Mouse (Mus musculus) right cerebral cortex, postnatal 4 days (tissue): ENCODE measurements around the gene Tmem108.
"Not testable (repeated sequence)": the region's sequence is repeated elsewhere in the genome, so short reads cannot be mapped to it uniquely, and the experiment has no call there.

Experiments
- DNase-seq: peaks from one replicate; pipeline ENCODE4 v3.0.0-alpha.2; 2022

Tmem108 gene

GRCm38 (mm10) chr9:103678531-103679060, 83.0 kb downstream of the Tmem108 start:
- no peak for DNase-seq

DNA sequence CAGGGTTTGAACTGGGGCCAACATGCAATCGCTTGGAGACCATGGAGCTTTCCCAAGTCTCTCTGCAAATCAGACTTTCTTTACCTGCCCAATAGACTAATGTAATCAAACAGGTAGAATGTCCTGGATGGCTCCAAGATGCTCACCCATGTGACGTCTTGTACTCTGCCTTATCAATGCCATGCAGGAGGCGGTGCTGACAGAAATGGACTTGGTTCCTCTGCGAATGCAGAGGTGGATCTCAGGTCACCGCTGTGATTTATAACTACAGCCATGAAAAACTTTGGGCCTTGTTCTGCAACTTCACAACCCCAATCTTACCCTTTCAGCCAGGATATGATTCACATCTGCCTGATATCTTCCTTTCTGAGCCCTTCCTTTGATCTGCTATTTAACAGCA, 83.8 kb downstream of the Tmem108 start:
- no peak for DNase-seq

- DNase-seq: no peak
Measured at GRCm38 (mm10) chr9:103675721-103676480, 85.7 kb downstream of the Tmem108 start.

GRCm38 (mm10) chr9:103672881-103673280, 88.8 kb downstream of the Tmem108 start:
- no peak for DNase-seq

DNA sequence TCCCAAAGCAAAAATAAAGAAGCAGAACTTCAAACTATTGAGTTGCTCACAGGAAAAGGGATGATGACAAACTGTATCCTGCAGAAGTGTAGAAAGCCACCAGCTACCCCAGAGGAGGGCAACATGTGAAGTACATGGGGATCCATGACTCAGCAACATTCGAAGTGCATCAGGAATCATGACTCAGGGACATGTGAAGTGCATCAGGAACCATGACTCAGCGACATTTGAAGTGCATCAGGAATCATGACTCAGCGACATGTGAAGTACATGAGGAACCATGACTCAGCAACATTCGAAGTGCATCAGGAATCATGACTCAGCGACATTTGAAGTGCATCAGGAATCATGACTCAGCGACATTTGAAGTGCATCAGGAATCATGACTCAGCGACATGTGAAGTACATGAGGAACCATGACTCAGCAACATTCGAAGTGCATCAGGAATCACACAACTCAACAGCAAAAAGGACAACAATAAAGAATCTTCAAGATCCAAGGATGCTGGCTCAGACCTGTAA, 91.0 kb downstream of the Tmem108 start:
- DNase-seq: not testable (repeated sequence)

DNA sequence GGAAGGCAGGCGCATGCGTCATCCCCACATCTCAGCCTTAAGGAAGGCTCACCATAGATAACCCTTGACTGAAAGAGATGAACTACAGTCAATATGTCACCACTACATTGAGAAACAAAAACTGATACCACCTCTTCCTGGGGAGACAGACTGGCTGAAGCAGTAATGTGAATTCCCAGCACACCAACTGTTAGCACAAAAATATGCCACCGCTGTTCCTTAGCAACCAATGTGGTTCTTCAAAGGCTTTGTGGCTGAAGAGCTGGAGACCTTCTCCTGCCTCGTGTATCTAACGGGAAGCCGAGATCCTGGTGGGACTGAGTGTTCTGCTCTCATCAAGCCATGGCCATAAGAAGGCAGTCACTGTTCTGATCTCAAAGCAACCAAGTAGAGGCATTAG, 92.8 kb downstream of the Tmem108 start:
- DNase-seq: no peak

DNA sequence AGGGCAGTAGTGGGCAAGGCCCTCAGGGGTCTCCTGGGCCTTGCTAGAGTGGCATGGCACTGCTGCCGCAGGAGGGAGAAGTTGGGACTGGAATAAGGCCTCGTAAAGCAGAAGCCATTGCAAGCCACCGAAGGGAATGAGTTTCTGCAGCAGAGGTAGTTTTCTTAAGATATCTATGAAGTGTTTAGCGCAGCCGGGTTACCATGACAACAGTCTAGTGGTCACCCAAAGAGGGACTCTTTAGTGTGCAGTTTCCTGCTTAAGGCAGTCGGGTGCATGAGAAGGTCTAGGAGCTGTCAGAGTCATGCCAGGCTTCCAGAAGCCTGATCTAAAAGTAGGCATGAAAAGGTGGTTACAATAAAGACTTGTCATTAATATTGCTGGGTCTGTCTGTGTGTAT, 95.8 kb downstream of the Tmem108 start:
- no peak for DNase-seq

- DNase-seq: no peak
Measured at GRCm38 (mm10) chr9:103664151-103664550, 97.5 kb downstream of the Tmem108 start.

DNA sequence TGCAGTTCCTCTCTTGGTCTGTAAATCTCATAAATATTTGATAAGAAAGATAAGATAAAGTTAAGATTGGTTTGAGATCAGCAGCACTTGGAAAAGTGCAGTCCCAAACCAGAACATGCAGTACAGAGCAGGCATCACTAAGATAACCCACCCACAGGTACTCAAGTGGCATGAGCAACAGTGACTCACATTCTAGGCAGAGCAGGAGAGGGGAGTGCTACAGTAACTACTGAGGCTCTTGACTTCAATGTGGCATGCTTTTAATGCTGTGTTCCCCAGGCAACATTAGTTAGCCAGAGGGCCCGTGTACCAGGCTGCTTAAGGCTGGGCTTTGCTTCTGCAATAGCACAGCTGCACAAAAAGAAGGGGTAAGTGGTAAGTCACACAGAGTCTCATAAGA, 99.8 kb downstream of the Tmem108 start:
- DNase-seq: no peak

- DNase-seq: no peak
Measured at GRCm38 (mm10) chr9:103657981-103658380, 103.7 kb downstream of the Tmem108 start.

- DNase-seq: peak; percentile 26
Measured at GRCm38 (mm10) chr9:103657183-103657975, 104.3 kb downstream of the Tmem108 start.

DNA sequence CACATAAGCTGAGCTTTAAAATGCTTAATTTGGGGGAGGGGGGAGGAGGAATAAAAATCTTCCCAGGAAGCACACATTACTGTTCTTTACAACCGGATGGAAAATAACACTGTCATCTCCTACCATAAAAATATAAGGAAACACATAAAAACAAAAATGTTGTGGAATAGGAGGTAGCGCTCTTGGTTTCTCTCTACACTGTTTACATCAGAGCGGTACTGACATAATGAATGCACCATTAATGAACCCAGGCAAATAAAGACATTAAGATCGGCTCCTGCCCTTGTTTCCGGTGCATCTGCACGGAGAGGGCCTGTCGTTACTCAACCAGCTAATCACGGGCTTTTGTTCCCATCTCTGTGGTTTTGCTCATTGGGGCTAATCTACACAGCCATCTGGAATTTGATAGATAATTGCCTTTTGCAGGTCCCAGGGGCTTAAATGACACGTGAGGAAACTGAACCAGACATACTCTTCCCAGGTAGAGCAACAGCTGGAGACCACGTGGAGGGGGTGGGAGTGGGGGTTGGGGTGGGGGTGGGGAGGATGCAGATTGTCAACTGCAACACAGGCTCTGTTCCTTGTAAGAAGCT, 107.5 kb downstream of the Tmem108 start:
- DNase-seq: no peak

DNA sequence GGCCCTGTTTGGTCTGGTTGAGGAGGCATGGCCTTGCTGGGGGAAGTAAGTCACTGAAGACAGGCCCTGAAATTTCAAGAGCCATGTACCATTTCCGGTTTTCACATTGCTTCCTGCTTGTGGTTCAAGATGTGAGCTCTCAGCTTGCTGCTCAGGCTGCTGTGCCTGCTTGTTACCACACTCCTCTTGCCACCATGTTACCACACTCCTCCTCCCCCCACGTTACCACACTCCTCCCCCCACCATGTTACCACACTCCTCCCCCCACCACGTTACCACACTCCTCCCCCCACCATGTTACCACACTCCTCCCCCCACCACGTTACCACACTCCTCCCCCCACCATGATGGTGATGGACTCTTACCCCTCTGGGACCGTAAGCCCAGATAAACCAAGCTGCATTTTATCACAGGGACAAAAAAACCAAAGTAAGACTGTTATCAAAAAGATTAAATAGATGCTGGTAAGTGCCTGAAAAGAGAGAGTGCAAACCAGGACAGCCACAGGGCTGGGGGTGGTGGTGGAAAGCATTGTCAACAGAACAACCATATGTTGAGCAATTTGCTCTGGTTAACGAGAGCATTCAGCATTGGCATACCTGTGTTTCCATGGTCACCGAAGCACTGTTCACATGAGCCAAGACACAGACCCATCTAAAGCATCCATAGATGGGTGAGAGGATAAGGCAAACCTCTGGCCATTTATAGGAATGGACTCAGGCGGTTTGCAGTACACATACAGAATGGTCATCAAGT, 109.3 kb downstream of the Tmem108 start:
- no peak for DNase-seq

GRCm38 (mm10) chr9:103646605-103647004, 115.0 kb downstream of the Tmem108 start:
- DNase-seq: no peak

DNA sequence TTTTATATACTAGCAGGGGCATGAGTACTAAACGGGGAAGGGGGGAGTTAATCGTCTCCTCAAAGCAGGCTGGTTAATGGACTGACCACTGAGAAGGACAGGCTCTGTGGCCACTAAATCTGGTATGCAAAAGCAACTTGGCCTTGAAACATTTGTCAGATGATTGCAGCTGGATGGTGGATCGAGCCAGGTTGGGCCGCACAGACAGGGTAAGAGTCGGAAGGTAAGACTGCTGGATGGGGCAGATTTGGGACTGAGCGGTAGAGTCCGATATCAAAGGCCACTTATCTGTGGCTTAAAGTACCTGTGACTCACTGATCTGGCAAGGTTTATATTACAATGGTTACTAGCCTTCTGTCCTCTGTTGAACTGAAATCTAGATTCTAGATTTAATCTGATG, 115.9 kb downstream of the Tmem108 start:
- no peak for DNase-seq

DNA sequence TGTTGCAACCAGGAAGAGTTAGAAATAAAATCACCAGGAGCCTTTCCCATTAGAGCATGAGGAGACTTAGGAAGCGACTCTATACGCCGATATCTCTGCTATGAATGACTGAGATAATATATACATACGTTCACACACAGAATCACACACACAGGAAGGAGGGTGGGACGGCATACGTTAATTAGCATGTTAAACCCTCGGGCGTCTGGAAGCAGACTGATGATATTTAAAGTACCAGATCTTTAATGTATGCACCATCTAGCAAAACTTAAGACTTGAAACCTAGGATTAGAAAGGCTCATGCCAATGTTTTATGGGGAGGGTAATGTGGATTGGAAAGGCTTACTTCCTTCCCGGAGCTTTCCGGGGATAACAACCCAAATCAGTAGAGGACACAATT, 119.3 kb downstream of the Tmem108 start:
- no peak for DNase-seq

DNA sequence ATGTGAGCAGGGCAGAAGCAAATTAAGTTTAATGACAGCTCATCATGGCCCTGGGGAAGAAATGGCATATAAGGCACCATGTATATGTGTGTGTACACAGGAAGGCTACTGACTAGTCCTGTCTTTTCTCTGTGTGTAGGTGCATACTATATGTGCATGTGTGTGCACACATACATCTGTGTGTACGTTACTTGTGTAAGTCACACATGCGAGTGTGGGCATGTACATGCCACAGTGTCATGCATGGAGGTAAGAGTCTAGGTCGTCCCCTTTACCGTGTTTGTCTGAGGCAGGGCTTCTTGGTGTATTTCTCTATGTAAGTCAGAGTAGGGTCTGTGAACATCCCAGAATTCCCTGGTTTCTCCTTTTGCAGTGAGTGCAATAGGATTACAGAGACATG, 120.3 kb downstream of the Tmem108 start:
- DNase-seq: no peak

DNA sequence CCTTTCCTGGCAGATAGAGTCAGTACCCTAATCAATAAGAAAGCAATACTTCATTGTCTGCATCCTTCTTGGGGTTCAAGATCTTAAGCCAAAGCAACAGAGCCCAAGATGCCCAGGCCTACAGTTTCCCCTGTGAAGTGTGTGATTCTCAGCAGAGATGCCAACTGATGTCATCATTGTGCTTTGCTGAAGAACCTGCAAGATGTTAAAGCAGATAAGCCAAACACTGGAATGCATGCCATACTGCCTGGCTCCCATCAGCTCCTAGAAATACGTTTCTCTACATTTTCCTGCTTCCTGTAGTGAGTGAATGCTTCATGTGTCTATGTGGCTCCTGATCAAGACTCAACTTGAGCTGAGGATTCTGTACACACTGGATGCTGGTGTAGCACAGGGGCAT, 122.2 kb downstream of the Tmem108 start:
- DNase-seq: no peak

- DNase-seq: no peak
Measured at GRCm38 (mm10) chr9:103637451-103637850, 124.2 kb downstream of the Tmem108 start.

DNA sequence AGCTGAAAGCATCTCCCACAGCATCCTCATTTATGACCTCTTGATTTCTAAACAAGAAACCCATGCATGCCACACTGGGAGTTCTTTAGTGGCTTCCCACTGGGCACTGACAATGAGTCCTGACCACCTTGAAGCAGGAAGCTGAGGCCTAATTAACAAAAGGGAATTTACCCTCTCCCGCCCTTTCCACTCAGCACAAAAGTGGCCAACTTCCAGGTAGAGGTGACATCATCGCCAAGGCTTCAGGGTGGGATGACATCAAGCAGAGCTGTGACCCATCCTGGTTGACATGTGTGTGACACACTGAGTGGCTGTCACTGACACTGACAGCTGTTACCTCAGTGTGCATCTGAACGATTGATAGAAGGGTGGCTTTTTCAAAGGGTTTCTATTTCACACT, 124.8 kb downstream of the Tmem108 start:
- no peak for DNase-seq

GRCm38 (mm10) chr9:103628861-103629469, 132.7 kb downstream of the Tmem108 start:
- no peak for DNase-seq

GRCm38 (mm10) chr9:103627404-103627900, 134.2 kb downstream of the Tmem108 start:
- DNase-seq: no peak
